Mouse (Mus musculus) liver, postnatal 0 days (tissue): Measurements from ENCODE around the gene Sp100.

ENCODE experiments used
- CTCF ChIP-seq: sonication (generic); IDR thresholded peaks from 2 replicates; pipeline ENCODE4 v1.5.1; 2016; ENCODE audit warnings: antibody characterized with exemption, low read depth
- EP300 ChIP-seq: IDR thresholded peaks from 2 replicates; pipeline ENCODE4 v1.6.1; 2016; ENCODE audit warnings: antibody characterized with exemption, low read depth, mild to moderate bottlenecking

- no peak for TF ChIP-seq EP300
- no peak for TF ChIP-seq CTCF
These were observed 82.8 kb downstream of the Sp100 start for GRCm38 (mm10) chr1:85732581-85732980.
